Mouse (Mus musculus) kidney, postnatal 14 days (tissue): ENCODE measurements around the gene Gga2.

Experiments used
- DNase-seq: peaks from one replicate; pipeline ENCODE4 v3.0.0; 2022; ENCODE audit warnings: mixed read lengths

The Gga2 gene

GRCm38 (mm10) chr7:121936861-121937630, 84.0 kb downstream of the Gga2 start:
- no peak for DNase-seq
